In the genomic region with DNA sequence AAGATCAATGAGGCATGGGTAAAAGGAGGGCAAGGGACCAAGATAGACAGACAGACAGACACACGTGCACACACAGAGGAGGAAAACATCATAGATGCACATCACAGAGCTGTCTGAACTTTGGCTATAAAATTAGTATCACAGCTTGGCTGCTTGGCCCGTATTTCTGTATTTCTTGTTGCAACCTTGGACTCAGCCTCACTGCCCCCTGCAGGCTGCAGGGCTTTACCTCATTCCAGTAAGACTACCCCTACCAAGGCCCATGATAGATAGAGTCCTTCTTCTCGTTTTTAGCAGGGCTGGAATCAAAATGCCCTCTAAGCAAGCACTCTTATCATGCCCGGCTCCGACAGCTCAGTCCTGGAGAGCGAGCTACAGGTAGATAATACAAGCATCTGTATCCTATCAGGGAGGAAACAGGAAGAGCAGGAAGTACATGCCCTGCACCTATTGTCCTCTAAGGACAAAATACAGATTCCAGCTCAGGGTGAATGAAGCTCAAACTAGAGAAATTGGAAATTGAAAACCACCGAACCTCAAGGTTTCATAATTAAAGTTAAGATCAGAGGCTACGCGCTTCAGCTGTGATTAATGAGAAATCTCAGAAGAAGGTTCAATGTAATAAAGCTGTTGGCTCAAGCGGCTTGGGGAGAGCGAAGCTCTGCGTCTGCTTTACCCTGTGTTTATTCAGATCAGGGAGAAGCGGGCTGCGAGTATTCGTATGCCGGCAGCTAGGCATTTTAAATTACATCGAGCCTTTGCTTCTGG, we compare ENCODE assay signal across 11 mouse cellular contexts. TPM values are rescaled to one million over a fixed set of nuclear protein-coding genes. Genes with fewer than 3 reads are reported as not detected.
DNase-seq lines count a peak whose midpoint lies in the region; ATAC-seq and TF ChIP-seq lines count a peak whose summit lies in the region.
"Had no signal": no experiment of that assay in that cellular context is flagged by ENCODE, and none has a peak within 500 bp of the region (broad histone marks: within the 10 kb centered on the region; RNA-seq: fewer than 3 reads in every experiment).

No protein-coding gene starts in this region.

- H3K9me3 ChIP-seq in neural tube, embryonic 13.5 days, result no peaks in the 10 kb centered on the region
- H3K9me3 ChIP-seq: G1E had no signal

- H3K27me3 ChIP-seq in neural tube, embryonic 13.5 days, result no peaks in the 10 kb centered on the region

- no peak overlapping the region for H3K27ac ChIP-seq in embryonic fibroblast, embryonic 13.5 days (ENCODE audit: insufficient read depth, low read length)
- no peak overlapping the region for H3K27ac ChIP-seq in neural tube, embryonic 13.5 days (replicated peaks)

- ATAC-seq in neural tube, embryonic 13.5 days (ENCODE audit: low read depth), result no peak

- H3K4me1 ChIP-seq in lung, adult 2 months (ENCODE audit: control insufficient read depth, insufficient read depth, low read length), result peaks cover 5% of the 10 kb centered on the region; the same call in 1 of the 2 replicates
- H3K4me1 ChIP-seq in embryonic fibroblast, embryonic 13.5 days (ENCODE audit: control insufficient read depth, insufficient read depth, low read length), result no peaks in the 10 kb centered on the region
- H3K4me1 ChIP-seq in neural tube, embryonic 13.5 days (replicated peaks), result peaks cover 16% of the 10 kb centered on the region

- peak; percentile 45; the same call in 1 of the 2 replicates for TF ChIP-seq CTCF in lung, adult 2 months (IDR thresholded peaks at IDR 0.05; ENCODE audit: insufficient read depth, low read length)
- TF ChIP-seq CTCF in embryonic fibroblast, embryonic 13.5 days (IDR thresholded peaks at IDR 0.05; ENCODE audit: borderline replicate concordance, insufficient read depth, low read length), result peak; percentile 50; the same call in 1 of the 2 replicates

- no peak for TF ChIP-seq POLR2A in lung, adult 2 months (IDR thresholded peaks at IDR 0.05; ENCODE audit: borderline replicate concordance, extremely low read depth, low read depth, low read length)
- TF ChIP-seq POLR2A in embryonic fibroblast, embryonic 13.5 days (IDR thresholded peaks at IDR 0.05; ENCODE audit: low read depth, low read length), result no peak

- H3K36me3 ChIP-seq in neural tube, embryonic 13.5 days, result no peaks in the 10 kb centered on the region
- H3K36me3 ChIP-seq: G1E had no signal

- 33% methylated on average over 17 of the region's 17 CpGs for WGBS in lung, adult 2 months
- WGBS in neural tube, embryonic 13.5 days, result 54% methylated on average over 17 of the region's 17 CpGs

- DNase-seq in embryo, embryonic 10 days (ENCODE audit: low spot score), result peak; percentile 58
- no peak for DNase-seq in embryo, embryonic 9.5 days (ENCODE audit: extremely low spot score)
- no peak for DNase-seq in lung, adult 2 months
- no peak for DNase-seq in lung, postnatal 14 days
- DNase-seq in adrenal gland, adult 2 months, result no peak
- DNase-seq in B cell, adult 2 months, result no peak

- 0 out of 2 replicates have a peak overlapping the region, but pooled peaks have one; percentile 41 for H3K9ac ChIP-seq in neural tube, embryonic 13.5 days

- H3K4me3 ChIP-seq in lung, adult 2 months (replicated peaks; ENCODE audit: extremely low read depth, low read depth, low read length), result no peak overlapping the region
- no peak overlapping the region for H3K4me3 ChIP-seq in embryonic fibroblast, embryonic 13.5 days (ENCODE audit: insufficient read depth, low read length)
- H3K4me3 ChIP-seq in neural tube, embryonic 13.5 days, result no peak overlapping the region
- H3K4me3 ChIP-seq: megakaryocyte, embryonic 14.5 days had no signal

- H3K4me2 ChIP-seq in neural tube, embryonic 13.5 days, result no peak overlapping the region

RNA-seq across cellular contexts. Expression of a gene that starts 36.2 kb away (rescaled TPM):
- polyA plus RNA-seq in lung, adult 2 months (2012; rRNA removed), result not detected in 2 replicates
- not detected in 2 replicates for polyA plus RNA-seq in embryonic fibroblast, embryonic 13.5 days (2011; ENCODE audit: insufficient read length, low read depth, missing spikeins)
- polyA plus RNA-seq in neural tube, embryonic 13.5 days (2015; fragmentation: Nextera tagmentation; extraction: Ambion mirVana), result not detected in 2 replicates
- not detected for total RNA-seq in adrenal gland, adult 2 months (2021)
- not detected in 2 replicates for polyA plus RNA-seq in adrenal gland, adult 2 months (2012; rRNA removed)
- polyA plus RNA-seq: G1E; heart, embryonic 16.5 days had no signal
